Comparison of ENCODE assay signal across 8 mouse cellular contexts in the genomic region with DNA sequence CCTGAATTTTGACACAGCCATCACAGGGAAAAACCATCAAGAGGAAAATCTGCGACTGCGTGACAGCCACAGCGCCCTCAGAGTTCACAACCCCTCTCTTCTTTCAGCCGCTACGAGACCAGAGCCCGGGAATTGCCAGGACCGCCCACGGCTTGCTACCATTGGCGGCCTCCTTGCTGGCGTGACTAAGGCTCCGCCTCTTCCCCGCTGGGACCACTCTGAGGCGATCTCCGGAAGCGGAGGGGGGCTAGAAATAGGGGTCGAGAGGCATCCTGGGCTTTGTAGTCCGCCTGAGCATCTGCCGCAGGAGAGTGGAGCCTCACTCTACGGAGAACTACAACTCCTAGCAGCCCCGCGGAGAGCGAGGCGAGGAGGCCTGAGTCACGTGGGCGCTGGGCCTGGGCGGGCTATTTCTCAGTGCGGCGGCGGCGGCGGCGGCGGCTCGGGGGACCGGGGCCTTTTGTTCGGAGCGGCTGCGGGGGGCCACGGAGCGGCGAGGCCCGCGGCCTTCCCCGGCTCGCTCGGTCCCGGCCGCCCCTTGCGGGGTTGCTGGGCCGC. TPM values are rescaled to one million over a fixed set of nuclear protein-coding genes. Genes with fewer than 3 reads are reported as not detected.
A peak's percentile ranks its signal among the peaks of the same experiment; 100 is the strongest.
DNase-seq lines count a peak whose midpoint lies in the region; ATAC-seq and TF ChIP-seq lines count a peak whose summit lies in the region.

Gene Pank3, plus strand, starts transcription at position 297 of the 558 bp plus-strand sequence.

- H3K9ac ChIP-seq in heart, embryonic 12.5 days = peak within 1 kb of the TSS; percentile 90
- H3K9ac ChIP-seq in kidney, postnatal 0 days (ENCODE audit: low read depth, low read length) = peak within 1 kb of the TSS; percentile 94
- peak within 1 kb of the TSS; percentile 73 for H3K9ac ChIP-seq in liver, embryonic 11.5 days (ENCODE audit: low read depth, low read length)
- H3K9ac ChIP-seq in stomach, embryonic 14.5 days (replicated peaks; ENCODE audit: low read depth, low read length) = peak within 1 kb of the TSS; percentile 86

- H3K36me3 ChIP-seq in heart, embryonic 12.5 days = peaks cover 5% of the 10 kb centered on the region
- H3K36me3 ChIP-seq in kidney, postnatal 0 days (ENCODE audit: insufficient read depth, low read length) = no peaks in the 10 kb centered on the region
- H3K36me3 ChIP-seq in liver, embryonic 11.5 days (ENCODE audit: control insufficient read depth, insufficient read depth, low read length) = peaks cover 5% of the 10 kb centered on the region; the same call in 1 of the 2 replicates
- no peaks in the 10 kb centered on the region for H3K36me3 ChIP-seq in stomach, embryonic 14.5 days (ENCODE audit: control insufficient read depth, insufficient read depth, low read length)

- no peaks in the 10 kb centered on the region for H3K9me3 ChIP-seq in heart, embryonic 12.5 days (replicated peaks)
- H3K9me3 ChIP-seq in kidney, postnatal 0 days (replicated peaks; ENCODE audit: low read length) = no peaks in the 10 kb centered on the region
- no peaks in the 10 kb centered on the region for H3K9me3 ChIP-seq in liver, embryonic 11.5 days (ENCODE audit: control insufficient read depth, low read length)
- no peaks in the 10 kb centered on the region for H3K9me3 ChIP-seq in stomach, embryonic 14.5 days (ENCODE audit: control insufficient read depth, low read depth, low read length)

- peak within 1 kb of the TSS; percentile 89 for H3K27ac ChIP-seq in heart, embryonic 12.5 days (ENCODE audit: poor library complexity, severe bottlenecking)
- peak within 1 kb of the TSS; percentile 95 for H3K27ac ChIP-seq in kidney, postnatal 0 days
- peak within 1 kb of the TSS; percentile 74 for H3K27ac ChIP-seq in liver, embryonic 11.5 days (ENCODE audit: low read depth, low read length)
- peak within 1 kb of the TSS; percentile 97 for H3K27ac ChIP-seq in stomach, embryonic 14.5 days (ENCODE audit: low read length)

- H3K4me2 ChIP-seq in heart, embryonic 12.5 days = peak within 1 kb of the TSS; percentile 93
- H3K4me2 ChIP-seq in kidney, postnatal 0 days (ENCODE audit: low read length) = peak within 1 kb of the TSS; percentile 86
- peak within 1 kb of the TSS; percentile 75 for H3K4me2 ChIP-seq in liver, embryonic 11.5 days
- peak within 1 kb of the TSS; percentile 52 for H3K4me2 ChIP-seq in stomach, embryonic 14.5 days (replicated peaks; ENCODE audit: low read depth, low read length)

- no peak for TF ChIP-seq CTCF in kidney, postnatal 0 days (IDR thresholded peaks at IDR 0.05; ENCODE audit: low read depth)

- ATAC-seq in erythroid progenitor cell, adult 5-6 weeks (replicated peaks; ENCODE audit: low FRiP score, poor library complexity, severe bottlenecking) = peak; percentile 95
- peak; percentile 99 for ATAC-seq in heart, embryonic 12.5 days (ENCODE audit: insufficient number of reproducible peaks, low FRiP score)
- peak; percentile 99 for ATAC-seq in kidney, postnatal 0 days (replicated peaks; ENCODE audit: low FRiP score, low read depth)
- ATAC-seq in liver, embryonic 11.5 days (replicated peaks; ENCODE audit: low FRiP score) = peak; percentile 98
- ATAC-seq in stomach, embryonic 14.5 days (ENCODE audit: insufficient number of reproducible peaks, insufficient read depth, low FRiP score, low read depth) = peak; percentile 100

- peaks cover 14% of the 10 kb centered on the region for H3K4me1 ChIP-seq in heart, embryonic 12.5 days (replicated peaks)
- peaks cover 8% of the 10 kb centered on the region; the same call in 1 of the 2 replicates for H3K4me1 ChIP-seq in kidney, postnatal 0 days (replicated peaks; ENCODE audit: insufficient read depth, low read length)
- peaks cover 4% of the 10 kb centered on the region; the same call in 1 of the 2 replicates for H3K4me1 ChIP-seq in liver, embryonic 11.5 days (replicated peaks; ENCODE audit: control insufficient read depth, insufficient read depth, low read length)
- peaks cover 8% of the 10 kb centered on the region; the same call in 1 of the 2 replicates for H3K4me1 ChIP-seq in stomach, embryonic 14.5 days (ENCODE audit: control insufficient read depth, insufficient read depth, low read length)

- WGBS in heart, embryonic 12.5 days = under 1% methylated on average over 50 of the region's 50 CpGs
- under 1% methylated on average over 45 of the region's 50 CpGs for WGBS in kidney, postnatal 0 days
- under 1% methylated on average over 39 of the region's 50 CpGs for WGBS in liver, embryonic 11.5 days
- under 1% methylated on average over 46 of the region's 50 CpGs for WGBS in stomach, embryonic 14.5 days

- peak; percentile 98 for DNase-seq in CD4-positive helper T cell, adult 2 months (ENCODE audit: low read depth, low spot score)
- DNase-seq in brain, embryonic 18.5 days (ENCODE audit: low read depth, low spot score) = peak; percentile 99
- DNase-seq in kidney, postnatal 0 days (ENCODE audit: low spot score) = peak; percentile 99
- peak; percentile 90 for DNase-seq in liver, embryonic 11.5 days (ENCODE audit: low spot score)
- peak; percentile 97 for DNase-seq in naive thymus-derived CD4-positive, alpha-beta T cell, adult 2 months (ENCODE audit: low read depth)

- peak within 1 kb of the TSS; percentile 69 for H3K4me3 ChIP-seq in heart, embryonic 12.5 days
- peak within 1 kb of the TSS; percentile 88 for H3K4me3 ChIP-seq in kidney, postnatal 0 days (replicated peaks; ENCODE audit: low read depth, low read length)
- peak within 1 kb of the TSS; percentile 65 for H3K4me3 ChIP-seq in liver, embryonic 11.5 days (ENCODE audit: low read depth, low read length)
- peak within 1 kb of the TSS; percentile 93 for H3K4me3 ChIP-seq in stomach, embryonic 14.5 days (ENCODE audit: low read depth, low read length)

- peaks cover 8% of the 10 kb centered on the region; the same call in 1 of the 2 replicates for H3K27me3 ChIP-seq in heart, embryonic 12.5 days (replicated peaks)
- H3K27me3 ChIP-seq in kidney, postnatal 0 days (ENCODE audit: insufficient read depth, low read length) = no peaks in the 10 kb centered on the region
- no peaks in the 10 kb centered on the region for H3K27me3 ChIP-seq in liver, embryonic 11.5 days (replicated peaks; ENCODE audit: control insufficient read depth, insufficient read depth, low read length)
- H3K27me3 ChIP-seq in stomach, embryonic 14.5 days (ENCODE audit: control insufficient read depth, insufficient read depth, low read length) = no peaks in the 10 kb centered on the region

RNA-seq across cellular contexts. Expression of gene Pank3, which starts in this region (rescaled TPM):
- 10.1 and 11.5 TPM in 2 replicates for total RNA-seq in erythroid progenitor cell, adult 5-6 weeks (2015; ENCODE audit: low replicate concordance)
- total RNA-seq in erythroid progenitor cell, adult 5-6 weeks (2017; ENCODE audit: low replicate concordance) = 7.7 and 10.2 TPM in 2 replicates
- polyA plus RNA-seq in heart, embryonic 12.5 days (2016; fragmentation: Nextera tagmentation; extraction: Ambion mirVana) = 15.0 and 16.0 TPM in 2 replicates
- 12.8 and 13.3 TPM in 2 replicates for polyA plus RNA-seq in kidney, postnatal 0 days (2015; fragmentation: Nextera tagmentation; extraction: Ambion mirVana)
- 11.0 and 11.7 TPM in 2 replicates for polyA plus RNA-seq in liver, embryonic 11.5 days (2014; fragmentation: Nextera tagmentation; extraction: Ambion mirVana)
- polyA plus RNA-seq in stomach, embryonic 14.5 days (2014; fragmentation: Nextera tagmentation; extraction: Ambion mirVana) = 22.6 and 26.3 TPM in 2 replicates

Comparison
In these comparisons a context has a peak if more than half of its experiments do, and no peak if none do; other contexts are left out.
1. Peak in every context shown above with its lines: DNase-seq, ATAC-seq, H3K4me3 ChIP-seq and H3K27ac ChIP-seq.